Mouse (Mus musculus) duodenum, adult 2 months (tissue): ENCODE results near the gene Kng2. TPM values are rescaled to one million over a fixed set of nuclear protein-coding genes. Genes with fewer than 3 reads are reported as not detected.

Experiments used
- polyA plus RNA-seq: library from polyadenylated mRNA; depleted of rRNA; stranded (reverse); fragments of >200 nt; gene quantifications from 2 replicates; pipeline ENCODE4 v1.2.3, GENCODE M21; 2012; ENCODE audit warnings: low replicate concordance; rRNA removed

The Kng2 gene
- not detected in 2 replicates for polyA plus RNA-seq

DNA sequence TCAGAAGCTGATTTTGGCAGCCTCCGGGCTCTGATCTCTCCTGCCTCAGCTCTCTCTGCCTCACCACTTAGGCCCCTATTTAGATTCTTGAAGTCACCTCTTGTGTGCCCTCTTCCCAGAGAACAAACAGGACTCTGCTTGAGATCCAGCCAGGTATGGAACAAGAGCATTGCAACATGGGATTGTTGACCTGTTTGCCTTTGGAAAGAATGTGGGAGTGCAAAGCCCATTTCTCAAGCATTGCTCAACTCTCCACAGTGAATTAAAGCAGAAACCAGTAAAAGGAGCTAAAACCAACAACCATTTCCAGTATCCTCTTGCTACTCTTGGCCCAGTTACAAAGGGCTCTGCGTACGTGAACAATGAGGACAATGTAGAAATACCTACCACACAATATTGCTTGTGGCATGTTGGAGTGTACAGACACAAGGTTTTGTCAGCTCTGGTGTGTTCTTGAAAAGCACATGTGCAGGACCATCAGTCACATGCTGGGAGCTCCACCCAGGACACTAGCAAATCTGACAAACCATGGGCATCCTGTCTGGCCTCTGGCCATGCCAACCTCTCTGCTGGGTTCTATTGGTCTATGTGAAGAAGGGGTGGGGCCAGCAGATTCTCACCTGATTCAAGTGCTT lies at the start of gene Kng2:
Kng2 (minus strand) TSS at position 517 of the 635 bp plus-strand sequence.

DNA sequence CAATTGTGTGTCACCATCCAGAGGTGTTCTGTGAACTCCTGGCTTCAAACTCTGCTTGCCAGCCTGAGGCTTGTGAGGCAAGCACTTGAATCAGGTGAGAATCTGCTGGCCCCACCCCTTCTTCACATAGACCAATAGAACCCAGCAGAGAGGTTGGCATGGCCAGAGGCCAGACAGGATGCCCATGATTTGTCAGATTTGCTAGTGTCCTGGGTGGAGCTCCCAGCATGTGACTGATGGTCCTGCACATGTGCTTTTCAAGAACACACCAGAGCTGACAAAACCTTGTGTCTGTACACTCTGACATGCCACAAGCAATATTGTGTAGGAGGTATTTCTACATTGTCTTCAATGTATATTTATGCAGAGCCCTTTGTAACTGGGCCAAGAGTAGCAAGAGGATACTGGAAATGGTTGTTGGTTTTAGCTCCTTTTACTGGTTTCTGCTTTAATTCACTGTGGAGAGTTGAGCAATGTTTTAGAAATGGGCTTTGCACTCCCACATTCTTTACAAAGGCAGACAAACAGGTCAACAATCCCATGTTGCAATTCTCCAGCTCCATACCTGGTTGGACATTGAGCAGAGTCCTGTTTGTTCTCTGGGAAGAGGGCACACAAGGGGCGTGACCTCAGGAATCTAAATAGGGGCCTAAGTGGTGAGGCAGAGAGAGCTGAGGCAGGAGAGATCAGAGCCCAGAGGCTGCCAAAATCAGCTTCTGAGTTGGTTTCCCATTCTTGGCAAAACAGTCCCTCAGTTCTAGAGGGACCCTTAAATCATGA lies 28.6 kb upstream of the Kng2 start, which contains the start of gene Kng1:
Kng1 (plus strand) TSS at position 198 of the 780 bp plus-strand sequence.

DNA sequence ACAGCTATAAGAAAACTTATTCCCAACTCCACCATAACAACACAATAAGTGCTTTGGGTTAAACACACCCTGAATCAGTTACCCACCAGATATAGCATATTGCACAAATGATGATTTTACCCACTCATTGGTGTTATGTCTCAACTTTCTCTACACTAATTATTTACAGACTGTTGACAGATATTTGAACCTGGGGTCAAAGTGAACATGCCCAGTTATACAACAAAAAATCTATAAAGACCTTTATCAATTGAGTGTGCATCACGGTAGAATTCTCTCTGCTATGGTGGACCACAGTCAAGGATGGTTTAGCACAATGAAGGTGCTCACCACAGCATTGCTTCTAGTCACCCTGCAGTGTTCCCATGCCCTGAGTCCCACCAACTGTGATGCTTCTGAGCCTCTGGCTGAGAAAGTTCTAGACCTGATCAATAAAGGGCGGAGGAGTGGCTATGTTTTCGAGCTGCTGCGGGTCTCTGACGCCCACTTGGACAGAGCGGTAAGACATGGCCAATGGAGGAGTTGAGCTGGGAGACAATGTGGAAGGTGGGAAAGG lies 78.4 kb downstream of the Kng2 start, which contains the start of gene Hrg:
Hrg (plus strand) TSS at position 233 of the 556 bp plus-strand sequence.

Other genes with a start within 250 kb of the Kng2 start
- not detected in 2 replicates for gene Crygs, start 217.9 kb downstream of the Kng2 start, polyA plus RNA-seq
- gene Tbccd1, start 171.8 kb downstream of the Kng2 start, polyA plus RNA-seq = 3.3 and 4.8 TPM in 2 replicates
- 19.0 and 19.1 TPM in 2 replicates for gene Dnajb11, start 171.6 kb downstream of the Kng2 start, polyA plus RNA-seq
- gene Ahsg, start 138.2 kb downstream of the Kng2 start, polyA plus RNA-seq = 1.1 TPM in 1 of 2 replicates, not detected in the other
- 0.30 and 0.38 TPM in 2 replicates for gene Fetub, start 111.1 kb downstream of the Kng2 start, polyA plus RNA-seq
- not detected in 2 replicates for gene Hrg, start 78.4 kb downstream of the Kng2 start, polyA plus RNA-seq
- not detected in 2 replicates for gene Kng1, start 28.4 kb upstream of the Kng2 start, polyA plus RNA-seq
- gene Eif4a2, start 78.0 kb upstream of the Kng2 start, polyA plus RNA-seq = 9.5 and 10.5 TPM in 2 replicates
- 0.47 TPM in 1 of 2 replicates, not detected in the other for gene Rfc4, start 98.3 kb upstream of the Kng2 start, polyA plus RNA-seq
- gene Adipoq, start 117.1 kb upstream of the Kng2 start, polyA plus RNA-seq = 0.85 and 13.0 TPM in 2 replicates
- 3.3 and 3.8 TPM in 2 replicates for gene St6gal1, start 195.3 kb upstream of the Kng2 start, polyA plus RNA-seq